Mouse (Mus musculus) small intestine, adult 2 months (tissue): Measurements from ENCODE around the gene Casp9.

Experiments
- CTCF ChIP-seq: fragments of 200-500 bp; IDR thresholded peaks from 2 replicates; pipeline ENCODE4 v1.5.1; 2012; ENCODE audit warnings: low read depth, mild to moderate bottlenecking, control low read depth, inconsistent platforms, low read length, moderate library complexity, mixed read lengths; ENCODE audit not compliant: insufficient replicate concordance, insufficient read length; ENCODE audit errors: extremely low read depth
- POLR2A ChIP-seq: fragments of 200-500 bp; IDR thresholded peaks from 2 replicates; pipeline ENCODE4 v1.6.1; 2012; ENCODE audit warnings: low read depth, mild to moderate bottlenecking, control low read depth, inconsistent platforms, low read length, moderate library complexity

DNA sequence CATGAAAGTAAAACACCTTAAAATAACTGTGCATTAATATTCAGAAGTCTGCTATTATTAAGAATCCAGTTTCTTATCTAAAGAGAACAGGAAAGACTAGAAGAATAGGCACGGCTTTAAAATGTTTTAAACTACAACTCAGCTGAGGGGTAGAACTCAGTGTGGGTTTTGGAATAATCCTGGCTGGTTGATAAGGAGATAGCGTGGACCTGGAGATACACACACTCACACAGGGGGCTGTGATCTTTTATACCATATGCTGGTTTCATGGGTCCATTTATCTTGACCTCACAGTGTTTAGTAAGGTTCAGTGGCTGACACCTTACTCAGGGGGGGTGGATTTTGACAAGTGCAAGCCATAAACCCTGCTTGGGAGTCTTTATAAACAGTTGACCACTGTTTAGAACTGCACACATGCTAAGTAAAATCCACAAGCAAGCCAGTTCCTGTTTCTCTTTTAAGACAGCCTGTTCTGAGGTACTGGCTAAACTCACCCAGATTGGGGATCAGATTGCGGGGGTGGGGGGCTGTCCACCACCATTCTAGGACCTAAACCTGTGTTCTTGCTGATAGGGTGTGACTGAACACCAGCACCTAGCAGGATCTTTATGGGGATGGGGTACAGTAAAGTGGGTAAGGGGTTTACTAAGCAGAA is 3.7 kb upstream of the Casp9 start:
- TF ChIP-seq POLR2A = no peak
- TF ChIP-seq CTCF = no peak
